ENCODE assay signal across 8 mouse cellular contexts in the genomic region with DNA sequence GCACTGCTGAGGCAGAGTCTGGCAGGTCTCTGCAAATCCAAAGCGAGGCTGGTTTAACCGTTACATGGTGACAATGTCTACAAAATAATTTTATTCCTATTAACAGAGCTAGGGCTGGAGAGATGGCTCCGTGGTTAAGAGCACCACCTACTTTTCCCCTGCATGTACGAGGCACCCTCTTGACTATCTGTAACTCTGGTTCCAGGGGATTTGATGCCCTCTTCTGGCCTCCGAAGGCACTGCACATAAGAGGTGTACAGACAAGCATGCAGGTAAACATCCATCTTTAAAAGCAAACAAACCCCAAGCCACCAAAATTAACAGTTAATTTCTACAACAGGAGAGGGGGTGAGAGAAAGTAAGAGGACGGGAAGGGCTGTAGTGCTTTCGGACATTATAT. TPM values are rescaled to one million over a fixed set of nuclear protein-coding genes. Genes with fewer than 3 reads are reported as not detected.
A peak's percentile ranks its signal among the peaks of the same experiment; 100 is the strongest.
DNase-seq lines count a peak whose midpoint lies in the region; ATAC-seq and TF ChIP-seq lines count a peak whose summit lies in the region.

No protein-coding gene starts in this region.

- 0 out of 2 replicates have a peak overlapping the region, but pooled peaks have one; percentile 73 for H3K9ac ChIP-seq in forebrain, embryonic 13.5 days
- peak overlapping the region; percentile 83; the same call in 1 of the 2 replicates for H3K9ac ChIP-seq in limb, embryonic 13.5 days

- no peak overlapping the region for H3ac ChIP-seq in myocyte (ENCODE audit: control insufficient read depth, insufficient read length)

- WGBS in kidney, adult 2 months = 79% methylated on average over 7 of the region's 7 CpGs
- 88% methylated on average over 7 of the region's 7 CpGs for WGBS in forebrain, embryonic 13.5 days
- 81% methylated on average over 7 of the region's 7 CpGs for WGBS in limb, embryonic 13.5 days

- H3K27me3 ChIP-seq in kidney, adult 2 months (replicated peaks; ENCODE audit: control insufficient read depth, insufficient read depth, low read length) = no peaks in the 10 kb centered on the region
- H3K27me3 ChIP-seq in forebrain, embryonic 13.5 days = no peaks in the 10 kb centered on the region
- no peaks in the 10 kb centered on the region for H3K27me3 ChIP-seq in limb, embryonic 13.5 days
- H3K27me3 ChIP-seq in myocyte (ENCODE audit: control insufficient read depth, insufficient read depth, insufficient read length) = no peaks in the 10 kb centered on the region

- no peak for TF ChIP-seq POLR2A in kidney, adult 2 months (IDR thresholded peaks at IDR 0.05; ENCODE audit: low read depth, low read length)
- TF ChIP-seq POLR2A in myocyte (IDR thresholded peaks at IDR 0.05; ENCODE audit: insufficient read length, low read depth) = no peak

- no peak overlapping the region for H3K4me3 ChIP-seq in kidney, adult 2 months (ENCODE audit: insufficient read depth, low read depth, low read length)
- H3K4me3 ChIP-seq in forebrain, embryonic 13.5 days = peak overlapping the region; percentile 89
- H3K4me3 ChIP-seq in limb, embryonic 13.5 days = peak overlapping the region; percentile 90
- peak overlapping the region; percentile 85 for H3K4me3 ChIP-seq in myocyte

- no peaks in the 10 kb centered on the region for H3K9me3 ChIP-seq in forebrain, embryonic 13.5 days (replicated peaks)
- H3K9me3 ChIP-seq in limb, embryonic 13.5 days = no peaks in the 10 kb centered on the region

- ATAC-seq in forebrain, embryonic 13.5 days = no peak
- no peak for ATAC-seq in limb, embryonic 13.5 days (ENCODE audit: low FRiP score, low read depth)

- DNase-seq in kidney, adult 2 months = no peak
- DNase-seq in kidney, adult 11 months = no peak
- DNase-seq in T-cell, adult 2 months (ENCODE audit: low spot score) = peak; percentile 69
- no peak for DNase-seq in ovary, postnatal 14 days (ENCODE audit: low spot score)
- DNase-seq in left cerebral cortex, adult 9 months (ENCODE audit: low spot score in 2 of 2) = no peak

- peaks cover 5% of the 10 kb centered on the region for H3K4me1 ChIP-seq in kidney, adult 2 months (ENCODE audit: control insufficient read depth, insufficient read depth, low read length)
- peaks cover 33% of the 10 kb centered on the region for H3K4me1 ChIP-seq in forebrain, embryonic 13.5 days
- peaks cover 27% of the 10 kb centered on the region for H3K4me1 ChIP-seq in limb, embryonic 13.5 days

- H3K36me3 ChIP-seq in kidney, adult 2 months (ENCODE audit: control insufficient read depth, insufficient read depth, low read length) = no peaks in the 10 kb centered on the region
- peaks cover 7% of the 10 kb centered on the region; the same call in 1 of the 2 replicates for H3K36me3 ChIP-seq in forebrain, embryonic 13.5 days (ENCODE audit: poor library complexity, severe bottlenecking)
- H3K36me3 ChIP-seq in limb, embryonic 13.5 days = peaks cover 7% of the 10 kb centered on the region
- H3K36me3 ChIP-seq in myocyte (ENCODE audit: control insufficient read depth, insufficient read depth) = no peaks in the 10 kb centered on the region

- peaks cover 79% of the 10 kb centered on the region for H3K79me2 ChIP-seq in myocyte (ENCODE audit: control insufficient read depth, insufficient read depth)

- peak; percentile 26; the same call in 1 of the 2 replicates for TF ChIP-seq CTCF in kidney, adult 2 months (conservative IDR thresholded peaks at IDR 0.05; ENCODE audit: insufficient read depth, insufficient read length, low read depth, low read length)

- no peak overlapping the region for H3K27ac ChIP-seq in kidney, adult 2 months (ENCODE audit: insufficient read depth, low read depth, low read length)
- no peak overlapping the region for H3K27ac ChIP-seq in forebrain, embryonic 13.5 days
- H3K27ac ChIP-seq in limb, embryonic 13.5 days = no peak overlapping the region

- peak overlapping the region; percentile 75 for H3K4me2 ChIP-seq in forebrain, embryonic 13.5 days
- peak overlapping the region; percentile 72 for H3K4me2 ChIP-seq in limb, embryonic 13.5 days (replicated peaks)
- peak overlapping the region; percentile 89 for H3K4me2 ChIP-seq in myocyte (ENCODE audit: low read depth)

TF ChIP-seq in myocyte, 11 proteins besides CTCF, POLR2A, EP300 and RAD21:
- TF ChIP-seq MAX (IDR thresholded peaks at IDR 0.05; ENCODE audit: low read depth) (no peak), E2F4 (IDR thresholded peaks at IDR 0.05; ENCODE audit: insufficient read depth) (no peak), TCF3 (IDR thresholded peaks at IDR 0.05; ENCODE audit: insufficient read length, low read depth) (no peak), TCF12 (IDR thresholded peaks at IDR 0.05; ENCODE audit: insufficient read depth, poor library complexity, severe bottlenecking) (no peak), POLR2AphosphoS2 (IDR thresholded peaks at IDR 0.05; ENCODE audit: insufficient read length, low read depth) (no peak), USF1 (IDR thresholded peaks at IDR 0.05; ENCODE audit: low read depth) (no peak), CEBPB (IDR thresholded peaks at IDR 0.05; ENCODE audit: insufficient read depth, poor library complexity, severe bottlenecking) (no peak), SRF (IDR thresholded peaks at IDR 0.05; ENCODE audit: control insufficient read depth, insufficient read length, low read depth) (no peak), REST (IDR thresholded peaks at IDR 0.05; ENCODE audit: insufficient read depth, insufficient read length) (no peak), MYOG (IDR thresholded peaks at IDR 0.05; ENCODE audit: control insufficient read depth in 1 of 3, insufficient read depth in 1 of 3, insufficient read length in 2 of 3, low read depth in 2 of 3) (no peak), MYOD1 (IDR thresholded peaks at IDR 0.05; ENCODE audit: control insufficient read depth in 1 of 3, insufficient read length in 2 of 3, low read depth in 2 of 3) (no peak)

RNA-seq across cellular contexts. Expression of gene Gm28051, which starts 1.3 kb away (rescaled TPM):
- not detected in 2 replicates for polyA plus RNA-seq in kidney, adult 2 months (2012; rRNA removed)
- not detected in 2 replicates for polyA plus RNA-seq in forebrain, embryonic 13.5 days (2015; fragmentation: Nextera tagmentation; extraction: Ambion mirVana)
- not detected in 2 replicates for polyA plus RNA-seq in limb, embryonic 13.5 days (2015; fragmentation: Nextera tagmentation; extraction: Ambion mirVana)
- polyA plus RNA-seq in myocyte (2012; fragmentation: generic; extraction: Trizol) = 0.26 TPM

RNA-seq across cellular contexts. Expression of gene Gon7, which starts 1.3 kb away (rescaled TPM):
- 9.3 and 10.4 TPM in 2 replicates for polyA plus RNA-seq in kidney, adult 2 months (2012; rRNA removed)
- polyA plus RNA-seq in forebrain, embryonic 13.5 days (2015; fragmentation: Nextera tagmentation; extraction: Ambion mirVana) = 48.1 and 54.9 TPM in 2 replicates
- 34.9 TPM in 2 replicates for polyA plus RNA-seq in limb, embryonic 13.5 days (2015; fragmentation: Nextera tagmentation; extraction: Ambion mirVana)
- 9.7 TPM for polyA plus RNA-seq in myocyte (2012; fragmentation: generic; extraction: Trizol)

RNA-seq across cellular contexts. Expression of gene Ubr7, which starts 1.5 kb away (rescaled TPM):
- 12.2 and 14.8 TPM in 2 replicates for polyA plus RNA-seq in kidney, adult 2 months (2012; rRNA removed)
- polyA plus RNA-seq in forebrain, embryonic 13.5 days (2015; fragmentation: Nextera tagmentation; extraction: Ambion mirVana) = 48.6 and 53.6 TPM in 2 replicates
- polyA plus RNA-seq in limb, embryonic 13.5 days (2015; fragmentation: Nextera tagmentation; extraction: Ambion mirVana) = 44.8 and 47.0 TPM in 2 replicates
- polyA plus RNA-seq in myocyte (2012; fragmentation: generic; extraction: Trizol) = 14.7 TPM

RNA-seq across cellular contexts. Expression of gene Gm20604, which starts 2.2 kb away (rescaled TPM):
- 2.5 and 3.5 TPM in 2 replicates for polyA plus RNA-seq in kidney, adult 2 months (2012; rRNA removed)
- 32.6 and 34.3 TPM in 2 replicates for polyA plus RNA-seq in forebrain, embryonic 13.5 days (2015; fragmentation: Nextera tagmentation; extraction: Ambion mirVana)
- 27.2 and 30.6 TPM in 2 replicates for polyA plus RNA-seq in limb, embryonic 13.5 days (2015; fragmentation: Nextera tagmentation; extraction: Ambion mirVana)
- 5.7 TPM for polyA plus RNA-seq in myocyte (2012; fragmentation: generic; extraction: Trizol)

RNA-seq across cellular contexts. Expression of gene Tmem251, which starts 12.7 kb away (rescaled TPM):
- polyA plus RNA-seq in kidney, adult 2 months (2012; rRNA removed) = 2.2 and 2.9 TPM in 2 replicates
- polyA plus RNA-seq in forebrain, embryonic 13.5 days (2015; fragmentation: Nextera tagmentation; extraction: Ambion mirVana) = 12.4 and 14.3 TPM in 2 replicates
- 10.2 and 10.4 TPM in 2 replicates for polyA plus RNA-seq in limb, embryonic 13.5 days (2015; fragmentation: Nextera tagmentation; extraction: Ambion mirVana)
- polyA plus RNA-seq in myocyte (2012; fragmentation: generic; extraction: Trizol) = 2.9 TPM
